In the genomic region with DNA sequence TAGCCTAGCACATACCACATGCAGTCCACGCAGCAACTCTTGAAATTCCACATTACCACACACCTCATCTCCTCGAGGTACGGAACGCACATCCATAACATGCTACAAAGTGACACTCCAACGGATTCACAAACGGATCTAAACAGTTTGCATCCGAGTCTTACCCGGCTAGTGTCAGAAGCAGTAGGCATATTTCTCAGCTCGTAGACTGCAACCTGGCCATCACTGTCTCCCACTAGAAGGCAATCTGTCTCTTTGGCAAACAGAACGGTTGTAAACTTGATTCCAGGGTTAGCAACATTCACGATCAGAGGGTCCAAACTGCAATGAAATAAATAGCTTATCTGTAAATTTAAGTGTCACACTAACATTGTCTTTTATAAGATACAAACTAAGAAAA, we compare ENCODE assay signal across 29 mouse cellular contexts. TPM values are rescaled to one million over a fixed set of nuclear protein-coding genes. Genes with fewer than 3 reads are reported as not detected.
A peak's percentile ranks its signal among the peaks of the same experiment; 100 is the strongest.
DNase-seq lines count a peak whose midpoint lies in the region; TF ChIP-seq lines count a peak whose summit lies in the region.
"Had no signal": no experiment of that assay in that cellular context is flagged by ENCODE, and none has a peak within 500 bp of the region (broad histone marks: within the 10 kb centered on the region; RNA-seq: fewer than 3 reads in every experiment).

No protein-coding gene starts in this region.

- H3K27me3 ChIP-seq in cerebellum, adult 2 months (ENCODE audit: control insufficient read depth, insufficient read depth, low read length), result no peaks in the 10 kb centered on the region
- H3K27me3 ChIP-seq: embryonic facial prominence, embryonic 12.5 days; embryonic facial prominence, embryonic 15.5 days; heart, embryonic 12.5 days; heart, embryonic 15.5 days; hindbrain, embryonic 13.5 days; intestine, embryonic 15.5 days had no signal

- no peak overlapping the region for H3K27ac ChIP-seq in cerebellum, adult 2 months (ENCODE audit: insufficient read depth, low read length)
- H3K27ac ChIP-seq: embryonic facial prominence, embryonic 12.5 days; embryonic facial prominence, embryonic 15.5 days; heart, embryonic 15.5 days; hindbrain, embryonic 10.5 days; hindbrain, embryonic 13.5 days; intestine, embryonic 15.5 days had no signal

- DNase-seq in cerebellum, postnatal 25 days, result peak; percentile 5 to 12
- DNase-seq in cerebellum, adult 2 months, result no peak
- DNase-seq in layer of hippocampus, adult 11-12 months (ENCODE audit: low spot score), result peak; percentile 3
- DNase-seq in layer of hippocampus, postnatal 25 days (ENCODE audit: extremely low spot score in 1 of 2, low spot score in 1 of 2), result no peak
- peak; percentile 2 for DNase-seq in brain, adult 2 months (ENCODE audit: low read depth, low spot score)
- peak; percentile 2 for DNase-seq in brain, embryonic 14.5 days (ENCODE audit: low read depth)
- DNase-seq: adrenal gland, adult 2 months; adrenal gland, postnatal 14 days; cerebellum, adult 11 months; cerebellum, adult 8-10 months; gastrocnemius, postnatal 25 days; heart, adult 18-20 months; heart, postnatal 10 days; heart, postnatal 36 days; kidney, adult 11 months had no signal

- H3K4me3 ChIP-seq in cerebellum, adult 2 months (replicated peaks; ENCODE audit: insufficient read depth, low read depth, low read length), result no peak overlapping the region
- H3K4me3 ChIP-seq: embryonic facial prominence, embryonic 12.5 days; embryonic facial prominence, embryonic 15.5 days; heart, embryonic 12.5 days; heart, embryonic 15.5 days; hindbrain, embryonic 10.5 days; hindbrain, embryonic 13.5 days; intestine, embryonic 15.5 days had no signal

- no peak for TF ChIP-seq POLR2A in cerebellum, adult 2 months (IDR thresholded peaks at IDR 0.05; ENCODE audit: borderline replicate concordance, insufficient read depth, low read length)
- TF ChIP-seq POLR2A in brain, embryonic 14.5 days (IDR thresholded peaks at IDR 0.05; ENCODE audit: borderline replicate concordance, extremely low read depth, insufficient read depth, insufficient read length, poor library complexity, severe bottlenecking), result no peak

- H3K4me1 ChIP-seq in cerebellum, adult 2 months (ENCODE audit: control insufficient read depth, insufficient read depth, low read length), result no peaks in the 10 kb centered on the region
- H3K4me1 ChIP-seq: embryonic facial prominence, embryonic 12.5 days; embryonic facial prominence, embryonic 15.5 days; heart, embryonic 12.5 days; heart, embryonic 15.5 days; hindbrain, embryonic 10.5 days; hindbrain, embryonic 13.5 days; intestine, embryonic 15.5 days had no signal

- TF ChIP-seq CTCF in cerebellum, adult 2 months (IDR thresholded peaks at IDR 0.05; ENCODE audit: borderline replicate concordance, insufficient read depth, low read depth, low read length), result no peak
- TF ChIP-seq CTCF in brain, embryonic 14.5 days (IDR thresholded peaks at IDR 0.05; ENCODE audit: borderline replicate concordance, extremely low read depth, insufficient read depth, insufficient read length), result no peak

- 31% methylated on average over 11 of the region's 11 CpGs for WGBS in cerebellum, adult 2 months

RNA-seq across cellular contexts. Expression of gene Insl5, which starts 21.4 kb away (rescaled TPM):
- 2.3 and 2.6 TPM in 2 replicates for polyA plus RNA-seq in cerebellum, adult 2 months (2012; rRNA removed)
- under 1 TPM in 1 of 2 experiments, not detected in 1; 0.99 TPM for total RNA-seq in layer of hippocampus, postnatal 25 days (2021)
- polyA plus RNA-seq in brain, embryonic 14.5 days (2012; rRNA removed), result 2.7 and 3.4 TPM in 2 replicates
- total RNA-seq: adrenal gland, adult 2 months; adrenal gland, postnatal 14 days; adrenal gland, postnatal 4 days; gastrocnemius, adult 8-10 months; gastrocnemius, postnatal 25 days; heart, adult 18-20 months; heart, postnatal 10 days; heart, postnatal 36 days; MEL had no signal
- polyA plus RNA-seq: C2C12; CD4-positive, CD25-positive, alpha-beta regulatory T cell, adult 4 months; embryonic facial prominence, embryonic 15.5 days; forebrain, embryonic 11.5 days; gonadal fat pad, adult 2 months; heart, embryonic 12.5 days; heart, embryonic 15.5 days; hindbrain, embryonic 10.5 days; hindbrain, embryonic 13.5 days had no signal

Comparison
In these comparisons a context has a peak if more than half of its experiments do, and no peak if none do; other contexts are left out.
1. DNase-seq: peak in cerebellum, postnatal 25 days (2 of 2), layer of hippocampus, adult 11-12 months (single experiment), brain, adult 2 months (single experiment) and brain, embryonic 14.5 days (single experiment); none in cerebellum, adult 2 months (0 of 2) and layer of hippocampus, postnatal 25 days (0 of 2).